Mouse (Mus musculus) heart, embryonic 15.5 days (tissue): Measurements from ENCODE around the gene Sh2d1b2. TPM values are rescaled to one million over a fixed set of nuclear protein-coding genes. Genes with fewer than 3 reads are reported as not detected.

Experiments used
- ATAC-seq: fragments of 200-750 bp; cut with Nextera tagmentation; replicated peaks from 2 replicates; pipeline ENCODE4 v1.8.0; 2017; ENCODE audit warnings: low read depth, moderate TSS enrichment; ENCODE audit not compliant: insufficient number of reproducible peaks, insufficient read depth, low FRiP score
- H3K27ac ChIP-seq: fragments of 300-500 bp; sonication (generic); 2 replicates; pipeline ENCODE4 v1.5.1; 2015; ENCODE audit warnings: mild to moderate bottlenecking, inconsistent platforms
- H3K27me3 ChIP-seq: fragments of 300-500 bp; sonication (generic); 2 replicates; pipeline ENCODE4 v1.6.1; 2015; ENCODE audit warnings: inconsistent platforms
- H3K36me3 ChIP-seq: fragments of 300-500 bp; sonication (generic); 2 replicates; pipeline ENCODE4 v1.6.1; 2015; ENCODE audit warnings: mild to moderate bottlenecking, inconsistent platforms
- H3K4me1 ChIP-seq: fragments of 300-500 bp; sonication (generic); replicated peaks from 2 replicates; pipeline ENCODE4 v1.6.1; 2015; ENCODE audit warnings: inconsistent platforms
- H3K4me2 ChIP-seq: fragments of 300-500 bp; sonication (generic); 2 replicates; pipeline ENCODE4 v1.6.1; 2015; ENCODE audit warnings: inconsistent platforms, mild to moderate bottlenecking, moderate library complexity
- H3K4me3 ChIP-seq: fragments of 300-500 bp; sonication (generic); 2 replicates; pipeline ENCODE4 v1.5.1; 2015; ENCODE audit warnings: mild to moderate bottlenecking, inconsistent platforms
- H3K9ac ChIP-seq: fragments of 300-500 bp; sonication (generic); 2 replicates; pipeline ENCODE4 v1.6.1; 2015; ENCODE audit warnings: mild to moderate bottlenecking, inconsistent platforms
- H3K9me3 ChIP-seq: fragments of 300-500 bp; sonication (generic); replicated peaks from 2 replicates; pipeline ENCODE4 v1.6.1; 2016; ENCODE audit warnings: inconsistent platforms
- WGBS: fragments of 180-500 bp; shearing (Covaris S2); methylation state at CpG from one replicate; pipeline ENCODE4 v1.1.7; 2015; ENCODE audit warnings: mixed read lengths; 5-methylcytosine and 5-hydroxymethylcytosine counted together
- polyA plus RNA-seq: library from polyadenylated mRNA; unstranded; fragments of >200 nt; fragmentation: Nextera tagmentation; extraction: Ambion mirVana; gene quantifications from 2 replicates; pipeline ENCODE4 v1.2.1, GENCODE M21; 2015

Gene Sh2d1b2
- polyA plus RNA-seq, 1 experiment from 2014 or later, result not detected

GRCm38 (mm10) chr1:170215590-170215989, 17.0 kb upstream of the Sh2d1b2 start:
- Histone ChIP-seq H3K4me1 (peaks cover 7% of the 10 kb centered on the region), H3K9ac (0 out of 2 replicates have a peak overlapping the region, but pooled peaks have one; percentile 83), H3K27ac (peak overlapping the region; percentile 86; the same call in 1 of the 2 replicates), H3K4me2 (peak overlapping the region; percentile 75), H3K4me3 (peak overlapping the region; percentile 72), H3K27me3 (peaks cover 10% of the 10 kb centered on the region; the same call in 1 of the 2 replicates), H3K9me3 (no peaks in the 10 kb centered on the region), H3K36me3 (peaks cover 10% of the 10 kb centered on the region)
- ATAC-seq, result no peak
- WGBS, result 67% methylated on average over 3 of the region's 3 CpGs

DNA sequence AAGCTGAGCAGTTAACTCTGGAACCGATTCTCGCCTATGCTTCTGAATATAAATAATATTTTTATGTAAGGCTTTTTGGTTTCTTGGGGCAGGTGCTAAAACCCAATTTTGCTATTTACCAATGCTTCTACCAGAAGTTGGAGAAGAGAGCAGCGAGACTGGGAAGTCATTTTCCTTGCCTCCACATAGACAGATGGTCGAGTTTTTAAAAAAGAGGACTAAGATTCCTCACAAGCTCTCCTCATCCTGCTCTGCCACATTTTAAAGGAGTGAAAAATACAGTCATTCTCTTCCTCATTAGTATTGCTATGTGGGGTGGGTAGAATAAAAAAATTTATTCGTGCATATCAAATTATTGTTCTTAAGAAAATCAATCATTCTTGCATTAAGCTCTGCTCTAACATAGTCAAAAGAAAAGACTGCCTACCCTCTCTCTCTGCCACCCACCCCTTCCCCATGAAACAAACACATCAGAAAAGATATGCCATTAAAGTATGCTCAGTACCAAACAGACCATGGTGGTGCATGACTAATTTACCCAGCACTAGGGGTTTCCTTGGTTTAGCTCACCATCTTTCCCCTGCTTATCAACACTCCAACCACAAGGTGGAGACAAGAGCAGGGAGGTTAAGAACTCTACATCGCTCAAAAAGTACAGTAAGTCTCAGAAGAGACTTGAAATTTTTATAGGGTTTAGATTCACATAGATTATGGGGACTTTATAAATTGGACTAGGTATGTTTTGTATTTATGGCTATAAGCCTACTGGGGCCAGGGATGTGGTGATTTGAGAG, 14.3 kb upstream of the Sh2d1b2 start:
- no peak overlapping the region for H3K27ac ChIP-seq
- 76% methylated on average over 6 of the region's 6 CpGs for WGBS
- H3K36me3 ChIP-seq, result no peaks in the 10 kb centered on the region
- H3K9ac ChIP-seq, result no peak overlapping the region
- H3K4me1 ChIP-seq, result peaks cover 6% of the 10 kb centered on the region
- H3K9me3 ChIP-seq, result no peaks in the 10 kb centered on the region
- H3K27me3 ChIP-seq, result peaks cover 14% of the 10 kb centered on the region
- no peak overlapping the region for H3K4me2 ChIP-seq
- H3K4me3 ChIP-seq, result no peak overlapping the region
- ATAC-seq, result no peak

DNA sequence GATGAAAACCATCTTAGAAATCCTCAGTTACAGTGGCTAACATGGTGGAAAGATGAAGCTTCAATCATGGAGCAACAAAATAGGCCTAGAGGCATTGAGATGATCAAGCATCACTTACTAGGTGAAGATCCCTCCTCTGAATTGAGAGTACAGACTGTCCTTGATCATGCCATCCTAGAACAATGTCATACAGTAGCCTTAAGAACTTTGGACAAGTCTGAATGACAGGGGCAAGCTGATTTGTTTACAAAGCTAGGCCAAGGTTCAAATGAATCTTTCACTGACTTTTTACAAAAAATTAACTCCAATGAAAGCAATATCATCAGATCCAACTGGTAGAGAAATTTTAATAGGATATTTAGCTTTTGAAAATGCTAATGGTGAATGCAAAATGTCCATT, 12.2 kb upstream of the Sh2d1b2 start:
- Histone ChIP-seq H3K27ac (no peak overlapping the region), H3K9ac (no peak overlapping the region), H3K4me1 (no peaks in the 10 kb centered on the region), H3K36me3 (no peaks in the 10 kb centered on the region), H3K4me2 (no peak overlapping the region), H3K9me3 (no peaks in the 10 kb centered on the region), H3K27me3 (peaks cover 14% of the 10 kb centered on the region), H3K4me3 (no peak overlapping the region)
- ATAC-seq, result no peak

- Histone ChIP-seq H3K9ac (no peak overlapping the region), H3K27ac (no peak overlapping the region)
- no peak for ATAC-seq
These were observed 9.3 kb upstream of the Sh2d1b2 start for GRCm38 (mm10) chr1:170223276-170223675.

DNA sequence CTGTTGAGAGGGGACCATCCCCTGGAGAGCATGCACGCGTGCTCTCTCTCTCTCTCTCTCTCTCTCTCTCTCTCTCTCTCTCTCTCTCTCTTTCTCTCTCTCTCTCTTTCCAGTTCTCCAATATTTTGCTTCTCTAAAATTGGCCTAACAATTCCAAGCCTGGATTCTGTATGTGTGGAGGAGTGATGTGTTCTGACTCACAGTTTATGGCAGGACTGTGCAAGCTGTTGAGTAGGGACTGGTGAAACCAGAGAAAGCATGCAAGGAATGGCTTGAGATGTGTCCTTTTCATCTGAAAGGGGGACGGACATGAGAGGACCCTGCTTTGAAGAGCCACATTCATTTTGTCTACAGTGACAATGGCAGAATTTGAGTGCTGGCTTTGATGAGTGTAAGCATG, 12.5 kb downstream of the Sh2d1b2 start:
- Histone ChIP-seq H3K9ac (no peak overlapping the region), H3K36me3 (no peaks in the 10 kb centered on the region), H3K4me3 (no peak overlapping the region), H3K27me3 (no peaks in the 10 kb centered on the region), H3K4me2 (no peak overlapping the region), H3K4me1 (no peaks in the 10 kb centered on the region), H3K9me3 (no peaks in the 10 kb centered on the region), H3K27ac (no peak overlapping the region)
- ATAC-seq, result no peak
- 84% methylated on average over 3 of the region's 3 CpGs for WGBS

More at GRCm38 (mm10) chr1:170223276-170223675, 9.3 kb upstream of the Sh2d1b2 start:
- no peaks in the 10 kb centered on the region for H3K9me3 ChIP-seq
- no peak overlapping the region for H3K4me2 ChIP-seq
- H3K27me3 ChIP-seq, result peaks cover 4% of the 10 kb centered on the region
- H3K4me1 ChIP-seq, result no peaks in the 10 kb centered on the region
- no peaks in the 10 kb centered on the region for H3K36me3 ChIP-seq
- 69% methylated on average over 2 of the region's 2 CpGs for WGBS
- no peak overlapping the region for H3K4me3 ChIP-seq

DNA sequence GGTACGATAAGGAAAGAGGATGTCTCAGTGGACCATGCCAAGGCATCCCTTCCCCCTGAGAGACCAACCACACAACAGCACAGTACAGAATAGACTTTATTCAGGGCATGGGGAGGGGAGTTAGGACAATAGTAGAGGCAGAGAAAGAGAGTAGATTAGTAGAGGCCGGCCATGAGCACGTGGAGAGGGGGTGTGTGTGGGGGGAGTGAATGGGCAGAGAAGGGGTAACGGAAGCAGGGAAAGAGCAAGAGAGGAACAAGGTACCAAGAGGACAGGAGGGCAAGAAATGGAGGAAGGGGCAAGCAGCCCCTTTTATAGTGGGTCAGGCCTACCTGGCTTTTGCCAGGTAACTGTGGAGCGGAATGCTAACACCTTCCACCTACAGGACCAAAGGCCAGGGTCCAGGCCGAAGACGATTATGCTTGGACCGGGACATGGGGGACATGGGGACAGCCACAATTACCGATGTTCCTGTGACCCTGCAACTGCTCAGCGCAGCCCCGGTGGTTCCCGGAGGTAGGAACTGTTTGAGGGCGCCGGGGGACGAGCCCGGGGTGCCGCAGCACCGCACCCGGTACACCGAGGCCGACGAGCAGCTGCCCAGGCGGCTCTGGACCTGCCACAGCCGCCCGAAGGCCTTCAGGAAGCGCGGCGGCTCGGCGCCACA, 22.5 kb downstream of the Sh2d1b2 start:
- peak overlapping the region; percentile 75 for H3K4me3 ChIP-seq
- peak overlapping the region; percentile 67 for H3K4me2 ChIP-seq
- peaks cover 3% of the 10 kb centered on the region; the same call in 1 of the 2 replicates for H3K27me3 ChIP-seq
- WGBS, result 27% methylated on average over 30 of the region's 30 CpGs
- ATAC-seq, result 0 out of 2 replicates have a peak, but pooled peaks have one; percentile 14
- H3K9me3 ChIP-seq, result no peaks in the 10 kb centered on the region
- H3K4me1 ChIP-seq, result peaks cover 4% of the 10 kb centered on the region; the same call in 1 of the 2 replicates
- H3K36me3 ChIP-seq, result no peaks in the 10 kb centered on the region
- H3K27ac ChIP-seq, result peak overlapping the region; percentile 54; the same call in 1 of the 2 replicates
- peak overlapping the region; percentile 79 for H3K9ac ChIP-seq

DNA sequence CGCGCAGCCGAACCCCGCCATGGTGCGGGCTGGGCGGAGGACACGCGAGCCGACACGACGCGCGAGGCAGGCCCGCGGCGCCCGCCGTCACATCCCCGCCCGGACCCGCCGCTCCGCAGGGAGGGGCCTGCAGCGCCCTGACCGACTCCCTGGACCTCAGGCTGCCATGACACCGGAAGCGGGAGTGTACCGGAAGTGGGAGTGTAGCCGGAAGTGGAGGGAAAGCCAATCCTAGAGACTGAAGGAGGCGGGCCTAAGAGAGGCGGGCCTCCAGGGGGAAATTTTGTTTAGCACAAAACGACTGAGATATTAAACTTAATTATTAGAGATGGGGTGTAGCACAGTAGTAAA, 23.0 kb downstream of the Sh2d1b2 start:
- Histone ChIP-seq H3K27me3 (peaks cover 3% of the 10 kb centered on the region; the same call in 1 of the 2 replicates), H3K4me3 (peak overlapping the region; percentile 75), H3K4me1 (peaks cover 4% of the 10 kb centered on the region; the same call in 1 of the 2 replicates), H3K27ac (peak overlapping the region; percentile 54; the same call in 1 of the 2 replicates), H3K36me3 (no peaks in the 10 kb centered on the region), H3K9ac (peak overlapping the region; percentile 79), H3K9me3 (no peaks in the 10 kb centered on the region), H3K4me2 (peak overlapping the region; percentile 67)
- 2% methylated on average over 32 of the region's 32 CpGs for WGBS
- ATAC-seq, result peak; percentile 93

DNA sequence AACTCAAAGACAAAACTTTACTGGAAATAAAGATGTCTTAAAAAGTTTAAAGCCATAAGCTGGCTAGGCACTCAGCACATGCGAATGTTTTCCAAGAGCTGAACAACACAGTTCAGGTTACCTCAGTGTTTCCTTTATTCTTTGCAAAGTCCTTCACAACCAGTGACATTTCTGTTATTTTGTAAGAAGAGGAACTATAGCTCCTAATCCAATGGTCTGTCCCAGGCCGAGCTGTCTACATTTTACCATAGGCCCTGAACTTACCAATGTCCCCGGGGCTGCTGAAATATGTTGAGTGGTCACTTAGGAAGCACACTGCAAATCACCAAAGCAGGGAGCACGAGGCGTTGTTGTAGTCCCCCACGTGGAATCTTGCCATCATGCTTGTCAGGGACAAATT, 37.7 kb downstream of the Sh2d1b2 start:
- Histone ChIP-seq H3K36me3 (no peaks in the 10 kb centered on the region), H3K9ac (no peak overlapping the region), H3K4me2 (no peak overlapping the region), H3K27ac (no peak overlapping the region), H3K4me3 (no peak overlapping the region), H3K9me3 (no peaks in the 10 kb centered on the region), H3K27me3 (no peaks in the 10 kb centered on the region), H3K4me1 (0 out of 2 replicates have a peak, but pooled peaks cover 2% of the 10 kb centered on the region)
- 66% methylated on average over 6 of the region's 6 CpGs for WGBS
- ATAC-seq, result no peak

GRCm38 (mm10) chr1:170270696-170271095, 38.1 kb downstream of the Sh2d1b2 start:
- ATAC-seq, result no peak
- H3K27ac ChIP-seq, result no peak overlapping the region
- H3K4me1 ChIP-seq, result 0 out of 2 replicates have a peak, but pooled peaks cover 2% of the 10 kb centered on the region
- no peak overlapping the region for H3K4me3 ChIP-seq
- H3K9me3 ChIP-seq, result no peaks in the 10 kb centered on the region
- no peak overlapping the region for H3K4me2 ChIP-seq
- H3K36me3 ChIP-seq, result no peaks in the 10 kb centered on the region
- no peak overlapping the region for H3K9ac ChIP-seq
- WGBS, result 70% methylated on average over 4 of the region's 4 CpGs
- H3K27me3 ChIP-seq, result no peaks in the 10 kb centered on the region

GRCm38 (mm10) chr1:170273252-170273651, 40.7 kb downstream of the Sh2d1b2 start:
- no peaks in the 10 kb centered on the region for H3K36me3 ChIP-seq
- H3K4me1 ChIP-seq, result 0 out of 2 replicates have a peak, but pooled peaks cover 2% of the 10 kb centered on the region
- no peak for ATAC-seq
- H3K9me3 ChIP-seq, result no peaks in the 10 kb centered on the region
- H3K27me3 ChIP-seq, result no peaks in the 10 kb centered on the region
- H3K4me3 ChIP-seq, result no peak overlapping the region
- no peak overlapping the region for H3K9ac ChIP-seq
- H3K27ac ChIP-seq, result no peak overlapping the region
- no peak overlapping the region for H3K4me2 ChIP-seq

DNA sequence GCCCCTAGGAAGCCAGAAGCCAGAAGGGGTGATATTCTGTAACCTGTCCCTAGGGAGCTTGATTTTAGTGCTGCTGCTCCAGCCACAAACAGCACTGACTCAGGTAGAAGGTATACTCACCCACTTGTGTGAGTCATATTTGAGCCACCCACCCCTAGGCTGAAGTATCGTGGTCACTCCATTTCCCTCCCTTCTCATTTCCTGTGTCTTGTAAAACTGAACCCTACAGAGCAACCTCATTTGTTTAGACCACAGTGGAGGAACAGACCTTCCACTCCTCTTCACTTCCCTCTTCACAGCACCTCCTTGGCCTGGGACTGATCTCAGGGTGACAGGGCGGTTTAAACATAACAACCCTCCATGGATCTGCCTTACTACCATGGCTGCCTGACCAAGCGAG, 44.5 kb downstream of the Sh2d1b2 start, which contains the start of gene Sh2d1b1:
TSS of gene Sh2d1b1 (plus strand) at position 305 of the 400 bp plus-strand sequence.
- Histone ChIP-seq H3K9ac (no peak within 1 kb of the TSS), H3K36me3 (no peaks in the 10 kb centered on the region), H3K9me3 (no peaks in the 10 kb centered on the region), H3K4me2 (no peak within 1 kb of the TSS), H3K4me3 (no peak within 1 kb of the TSS), H3K4me1 (no peaks in the 10 kb centered on the region), H3K27ac (no peak within 1 kb of the TSS), H3K27me3 (no peaks in the 10 kb centered on the region)
- no peak for ATAC-seq
- 48% methylated on average over 3 of the region's 3 CpGs for WGBS
